22 mouse cellular contexts compared by ENCODE assay signal in the genomic region with DNA sequence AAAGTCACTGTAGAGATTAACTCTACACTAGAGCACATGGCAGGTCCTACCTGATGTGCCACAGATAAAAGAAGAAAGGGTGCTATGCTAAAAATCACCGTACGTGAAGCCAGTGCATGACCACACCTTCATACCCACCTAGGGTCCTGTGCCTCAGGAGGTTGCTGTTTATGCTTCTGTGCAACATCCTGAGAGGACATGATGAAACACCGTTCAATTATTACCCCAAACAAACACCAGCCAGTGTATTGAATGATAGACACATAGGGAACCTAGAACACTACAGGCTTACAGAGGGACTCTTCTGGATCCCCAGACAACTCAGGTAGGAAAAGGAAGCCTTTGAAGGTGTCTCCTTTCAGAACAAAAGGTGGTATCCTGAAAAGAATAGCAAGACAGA.
"Had no signal": no experiment of that assay in that cellular context is flagged by ENCODE, and none has a peak within 500 bp of the region (broad histone marks: within the 10 kb centered on the region; RNA-seq: fewer than 3 reads in every experiment).

No protein-coding gene starts in this region.

- ATAC-seq: hindbrain, embryonic 16.5 days; inflammation-experienced regulatory T-cells, adult 6 months; intestine, embryonic 15.5 days had no signal

- H3K36me3 ChIP-seq: heart, embryonic 10.5 days; heart, embryonic 12.5 days; hindbrain, embryonic 10.5 days; hindbrain, embryonic 12.5 days; intestine, embryonic 15.5 days; kidney, embryonic 15.5 days; limb, embryonic 13.5 days; limb, embryonic 15.5 days; liver, embryonic 13.5 days had no signal

- H3K27me3 ChIP-seq: heart, embryonic 12.5 days; hindbrain, embryonic 12.5 days; intestine, embryonic 15.5 days; kidney, embryonic 15.5 days; limb, embryonic 13.5 days; limb, embryonic 15.5 days; liver, embryonic 13.5 days had no signal

- H3K4me2 ChIP-seq: heart, embryonic 12.5 days; hindbrain, embryonic 12.5 days; hindbrain, embryonic 14.5 days; intestine, embryonic 15.5 days; kidney, embryonic 15.5 days; limb, embryonic 13.5 days; limb, embryonic 15.5 days; liver, embryonic 13.5 days had no signal

- H3K4me3 ChIP-seq: heart, adult 2 months; heart, embryonic 10.5 days; heart, embryonic 12.5 days; hindbrain, embryonic 10.5 days; hindbrain, embryonic 12.5 days; intestine, embryonic 15.5 days; kidney, embryonic 15.5 days; layer of hippocampus, adult 2 months; left cerebral cortex, adult 2 months; limb, embryonic 13.5 days; limb, embryonic 15.5 days; liver, embryonic 13.5 days had no signal

- H3K27ac ChIP-seq: heart, adult 2 months; heart, embryonic 10.5 days; hindbrain, embryonic 10.5 days; hindbrain, embryonic 12.5 days; hindbrain, embryonic 14.5 days; intestine, embryonic 15.5 days; kidney, embryonic 15.5 days; kidney, postnatal 0 days; layer of hippocampus, adult 2 months; left cerebral cortex, adult 2 months; limb, embryonic 13.5 days; limb, embryonic 15.5 days; liver, embryonic 13.5 days had no signal

- H3K9me3 ChIP-seq: heart, embryonic 10.5 days; heart, embryonic 12.5 days; hindbrain, embryonic 10.5 days; hindbrain, embryonic 12.5 days; intestine, embryonic 15.5 days; kidney, embryonic 15.5 days; limb, embryonic 13.5 days; limb, embryonic 15.5 days; liver, embryonic 13.5 days had no signal

- DNase-seq: gastrocnemius, postnatal 14 days; heart, postnatal 10 days; heart, postnatal 4 days; kidney, adult 11 months; kidney, adult 9 months; kidney, postnatal 4 days; liver, embryonic 13.5 days had no signal

- H3K9ac ChIP-seq: heart, embryonic 12.5 days; hindbrain, embryonic 12.5 days; hindbrain, embryonic 14.5 days; intestine, embryonic 15.5 days; kidney, embryonic 15.5 days; limb, embryonic 13.5 days; limb, embryonic 15.5 days; liver, embryonic 13.5 days had no signal
